Mouse (Mus musculus): ENCODE results near the gene Lig1. TPM values are rescaled to one million over a fixed set of nuclear protein-coding genes. Genes with fewer than 3 reads are reported as not detected.

Lig1 gene
- polyA plus RNA-seq, 1 experiment from 2014 or later = 89.2 TPM

DNA sequence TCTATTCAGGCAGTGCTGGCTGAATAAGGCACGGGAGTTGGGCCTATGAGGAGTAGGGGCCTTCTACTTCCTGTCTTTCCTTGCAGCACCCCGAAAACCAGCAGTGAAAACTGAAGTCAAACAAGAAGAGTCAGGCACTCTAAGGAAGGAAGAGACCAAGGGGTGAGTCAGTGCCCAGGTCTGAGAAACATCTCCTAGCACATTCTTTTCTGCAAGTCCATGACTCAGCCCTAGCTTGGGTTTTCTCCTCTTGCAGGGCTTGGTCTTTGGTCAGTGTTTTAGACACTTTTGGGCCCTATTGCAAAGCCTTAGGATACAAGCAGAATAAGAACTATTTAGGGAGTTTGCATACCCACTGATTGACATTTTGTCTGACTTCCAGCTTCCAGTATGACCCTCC, 14.3 kb downstream of the Lig1 start:
- H3K4me3 ChIP-seq (replicated peaks) = no peak overlapping the region
- peaks cover 43% of the 10 kb centered on the region for H3K36me3 ChIP-seq
- ATAC-seq = no peak
- no peaks in the 10 kb centered on the region for H3K9me3 ChIP-seq
- no peaks in the 10 kb centered on the region for H3K27me3 ChIP-seq (replicated peaks)
- H3K4me1 ChIP-seq (replicated peaks) = no peaks in the 10 kb centered on the region
- no peak overlapping the region for H3K27ac ChIP-seq
- H3K9ac ChIP-seq = no peak overlapping the region
- no peak overlapping the region for H3K4me2 ChIP-seq (replicated peaks)
- 93% methylated on average over 2 of the region's 2 CpGs for WGBS

DNA sequence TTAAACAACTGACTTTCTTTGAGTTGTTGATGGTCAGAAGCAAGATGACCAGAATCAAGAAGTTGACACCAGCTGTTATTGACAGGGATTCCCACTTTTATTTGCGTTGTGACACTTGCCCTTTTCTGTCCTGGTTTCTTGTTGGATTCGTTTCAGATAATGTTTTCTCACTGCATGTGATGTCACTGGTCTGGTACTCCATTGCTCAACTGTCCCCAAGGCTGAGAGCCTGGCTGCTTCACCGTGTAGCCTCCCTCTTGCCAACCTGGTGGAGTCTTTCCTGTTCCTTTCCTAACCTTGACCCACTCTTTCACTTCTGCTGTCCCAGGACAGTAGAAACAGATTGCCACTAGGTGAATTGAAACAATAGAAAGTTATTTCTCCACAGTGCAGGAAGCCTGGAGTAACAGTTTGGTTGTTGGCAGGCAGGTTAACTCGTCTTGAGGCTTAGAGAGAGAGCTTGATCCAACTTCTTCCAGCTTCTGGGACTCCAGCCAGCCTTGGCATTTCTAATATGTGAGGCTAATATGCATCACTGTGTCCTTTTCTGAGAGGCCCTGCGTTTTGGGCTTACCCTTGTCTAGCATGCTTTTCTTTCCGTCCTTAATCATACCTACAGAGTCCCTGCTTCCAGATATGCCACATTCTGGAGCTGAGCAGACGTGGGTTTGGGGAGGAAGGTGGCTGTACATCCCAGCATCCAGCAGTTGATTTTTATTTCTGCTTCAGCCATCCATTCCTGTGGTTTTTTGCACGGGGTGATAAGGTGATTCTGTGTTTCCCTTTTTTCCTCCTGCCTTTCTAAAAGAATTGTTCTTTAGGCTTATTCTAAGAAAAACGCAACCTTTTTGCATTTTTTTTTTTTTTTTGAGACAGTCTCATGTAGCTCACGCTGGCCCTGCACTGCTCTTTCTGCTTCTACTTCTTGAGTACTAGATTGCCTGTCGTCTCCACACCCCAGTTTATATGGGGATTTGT, 17.1 kb downstream of the Lig1 start:
- no peak for ATAC-seq
- no peak overlapping the region for H3K27ac ChIP-seq
- no peak overlapping the region for H3K9ac ChIP-seq
- H3K36me3 ChIP-seq = peaks cover 42% of the 10 kb centered on the region
- no peak overlapping the region for H3K4me2 ChIP-seq (replicated peaks)
- no peak overlapping the region for H3K4me3 ChIP-seq (replicated peaks)
- H3K27me3 ChIP-seq (replicated peaks) = no peaks in the 10 kb centered on the region
- H3K4me1 ChIP-seq (replicated peaks) = no peaks in the 10 kb centered on the region
- 86% methylated on average over 11 of the region's 11 CpGs for WGBS
- no peaks in the 10 kb centered on the region for H3K9me3 ChIP-seq

DNA sequence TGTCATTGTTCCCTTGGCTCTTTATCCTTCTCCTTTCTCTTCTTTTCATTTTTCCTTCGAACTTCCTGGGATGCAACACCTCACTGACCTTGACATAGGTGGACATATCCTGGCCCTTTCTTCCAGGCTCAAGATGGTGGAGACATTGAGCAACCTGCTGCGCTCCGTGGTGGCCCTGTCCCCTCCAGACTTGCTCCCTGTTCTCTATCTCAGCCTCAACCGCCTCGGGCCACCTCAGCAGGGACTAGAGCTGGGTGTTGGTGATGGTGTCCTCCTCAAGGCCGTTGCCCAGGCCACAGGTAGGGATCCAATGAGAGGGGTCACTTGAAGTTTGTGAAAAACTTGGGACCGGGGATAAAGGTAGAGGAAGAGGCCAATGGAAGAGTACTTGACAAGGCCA, 18.2 kb downstream of the Lig1 start:
- no peaks in the 10 kb centered on the region for H3K4me1 ChIP-seq (replicated peaks)
- H3K27ac ChIP-seq = no peak overlapping the region
- no peaks in the 10 kb centered on the region for H3K27me3 ChIP-seq (replicated peaks)
- no peak overlapping the region for H3K4me2 ChIP-seq (replicated peaks)
- H3K36me3 ChIP-seq = peaks cover 40% of the 10 kb centered on the region
- 94% methylated on average over 7 of the region's 7 CpGs for WGBS
- no peaks in the 10 kb centered on the region for H3K9me3 ChIP-seq
- H3K9ac ChIP-seq = no peak overlapping the region
- no peak for ATAC-seq
- no peak overlapping the region for H3K4me3 ChIP-seq (replicated peaks)

DNA sequence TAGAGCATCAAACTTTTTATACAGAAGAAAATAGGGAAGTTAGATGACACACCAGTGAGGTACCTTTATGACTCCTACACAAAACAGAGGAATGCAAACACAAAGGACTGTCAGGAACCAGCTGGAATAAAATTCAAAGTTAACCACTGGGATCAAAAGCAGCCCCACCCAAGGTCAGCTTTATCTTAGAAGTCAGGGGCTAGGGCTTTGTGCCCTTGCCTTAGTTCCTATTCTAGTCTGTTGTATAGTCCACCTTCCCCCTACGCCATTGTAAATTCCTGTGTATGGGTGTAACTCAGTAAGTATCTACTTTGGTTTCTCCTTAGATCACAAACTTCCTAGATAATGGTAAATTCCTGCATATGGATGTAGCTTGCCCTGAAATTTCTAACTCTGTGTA, 20.6 kb downstream of the Lig1 start:
- H3K36me3 ChIP-seq = peaks cover 39% of the 10 kb centered on the region
- no peak overlapping the region for H3K9ac ChIP-seq
- 81% methylated on average over 1 of the region's 1 CpGs for WGBS
- no peak overlapping the region for H3K27ac ChIP-seq
- H3K4me3 ChIP-seq (replicated peaks) = no peak overlapping the region
- H3K4me1 ChIP-seq (replicated peaks) = no peaks in the 10 kb centered on the region
- H3K27me3 ChIP-seq (replicated peaks) = no peaks in the 10 kb centered on the region
- no peak for ATAC-seq
- H3K4me2 ChIP-seq (replicated peaks) = no peak overlapping the region
- no peaks in the 10 kb centered on the region for H3K9me3 ChIP-seq

DNA sequence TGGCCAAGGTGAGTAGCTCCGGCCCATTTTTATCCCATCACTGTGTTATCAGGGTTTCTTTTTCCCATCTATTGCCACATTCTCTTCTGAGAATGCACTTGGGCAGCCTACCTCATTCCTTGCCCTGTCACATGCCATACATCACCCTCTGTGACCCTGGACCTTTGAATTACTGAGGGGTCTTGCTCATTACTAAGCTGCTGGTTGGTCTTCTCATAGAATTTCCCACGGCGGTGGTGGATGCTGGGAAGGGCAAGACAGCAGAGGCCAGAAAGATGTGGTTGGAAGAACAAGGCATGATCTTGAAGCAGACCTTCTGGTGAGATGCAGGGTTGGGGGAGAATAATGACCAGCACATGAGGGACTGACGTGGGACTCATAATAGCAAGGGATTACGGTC, 21.7 kb downstream of the Lig1 start:
- ATAC-seq = no peak
- H3K27ac ChIP-seq = no peak overlapping the region
- 94% methylated on average over 5 of the region's 5 CpGs for WGBS
- no peak overlapping the region for H3K9ac ChIP-seq
- no peaks in the 10 kb centered on the region for H3K9me3 ChIP-seq
- H3K4me3 ChIP-seq (replicated peaks) = no peak overlapping the region
- peaks cover 43% of the 10 kb centered on the region for H3K36me3 ChIP-seq
- no peaks in the 10 kb centered on the region for H3K27me3 ChIP-seq (replicated peaks)
- H3K4me1 ChIP-seq (replicated peaks) = no peaks in the 10 kb centered on the region
- no peak overlapping the region for H3K4me2 ChIP-seq (replicated peaks)

DNA sequence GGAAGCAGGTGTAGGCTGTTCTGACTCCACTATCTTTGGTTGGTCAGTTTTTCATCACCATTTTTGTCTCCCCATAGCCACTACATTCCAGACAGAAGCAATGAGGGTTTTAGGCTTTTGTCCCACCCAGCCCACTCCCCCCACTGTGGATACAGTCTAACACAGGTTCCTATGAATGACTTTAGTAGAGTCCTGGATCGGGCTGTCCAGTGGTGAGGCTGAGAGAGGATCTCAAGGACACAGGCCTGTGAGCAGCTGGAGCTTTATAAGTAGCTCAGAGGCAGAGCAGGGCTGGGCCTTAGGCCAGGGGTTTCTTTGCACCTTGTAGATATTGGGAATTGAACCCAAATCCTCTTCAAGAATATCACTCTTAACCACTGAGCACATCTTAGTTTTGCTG, 24.6 kb downstream of the Lig1 start:
- ATAC-seq = no peak
- H3K4me3 ChIP-seq (replicated peaks) = no peak overlapping the region
- H3K9me3 ChIP-seq = no peaks in the 10 kb centered on the region
- H3K4me1 ChIP-seq (replicated peaks) = no peaks in the 10 kb centered on the region
- no peak overlapping the region for H3K9ac ChIP-seq
- H3K36me3 ChIP-seq = peaks cover 35% of the 10 kb centered on the region
- H3K27ac ChIP-seq = no peak overlapping the region
- no peaks in the 10 kb centered on the region for H3K27me3 ChIP-seq (replicated peaks)
- WGBS = 79% methylated on average over 1 of the region's 1 CpGs
- no peak overlapping the region for H3K4me2 ChIP-seq (replicated peaks)

DNA sequence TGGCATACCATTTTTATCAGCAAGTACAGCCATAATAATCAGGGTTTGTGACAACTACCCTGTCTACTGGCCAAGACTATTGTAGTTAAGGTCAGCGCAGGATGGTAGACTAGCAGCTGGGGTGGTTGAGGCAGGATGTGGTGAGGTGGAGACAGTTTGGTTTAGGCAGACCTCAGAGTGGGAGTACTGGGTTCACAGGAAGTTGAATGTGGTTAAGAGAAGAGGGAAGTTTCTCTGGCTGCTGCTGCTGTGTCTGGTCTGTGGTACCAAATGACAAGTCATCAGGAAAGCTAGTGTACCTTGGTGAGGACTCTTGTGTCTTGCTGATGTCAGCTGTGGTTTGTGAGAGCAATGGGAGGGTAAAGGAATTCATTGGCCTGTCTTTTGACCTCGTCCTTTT, 25.7 kb downstream of the Lig1 start:
- H3K4me1 ChIP-seq (replicated peaks) = no peaks in the 10 kb centered on the region
- WGBS = 79% methylated on average over 2 of the region's 2 CpGs
- no peaks in the 10 kb centered on the region for H3K27me3 ChIP-seq (replicated peaks)
- H3K27ac ChIP-seq = no peak overlapping the region
- H3K9me3 ChIP-seq = no peaks in the 10 kb centered on the region
- H3K36me3 ChIP-seq = peaks cover 37% of the 10 kb centered on the region
- no peak overlapping the region for H3K4me2 ChIP-seq (replicated peaks)
- ATAC-seq = no peak
- no peak overlapping the region for H3K4me3 ChIP-seq (replicated peaks)
- H3K9ac ChIP-seq = no peak overlapping the region

DNA sequence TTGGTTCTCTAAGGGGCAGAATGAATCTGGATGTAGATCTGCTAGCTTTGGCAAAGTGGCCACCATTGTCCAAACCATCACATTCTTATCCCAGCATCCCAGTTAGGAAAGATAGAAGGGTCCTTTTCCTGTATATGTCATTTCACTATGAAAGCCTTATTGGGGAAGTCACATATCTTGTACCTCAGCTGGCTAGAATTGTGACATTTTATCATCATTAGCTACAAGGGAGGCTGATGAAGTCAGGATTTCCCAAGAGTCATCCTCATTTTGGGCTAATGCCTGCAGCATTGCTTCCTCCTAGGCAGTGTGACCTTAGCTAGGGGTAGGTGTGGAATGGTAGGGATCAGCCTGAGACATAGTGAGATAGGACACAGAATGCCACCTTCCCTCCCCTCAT, 26.3 kb downstream of the Lig1 start:
- Histone ChIP-seq H3K4me1 (replicated peaks) (no peaks in the 10 kb centered on the region), H3K9me3 (no peaks in the 10 kb centered on the region), H3K36me3 (peaks cover 38% of the 10 kb centered on the region), H3K27me3 (replicated peaks) (no peaks in the 10 kb centered on the region), H3K4me2 (replicated peaks) (no peak overlapping the region), H3K27ac (no peak overlapping the region), H3K4me3 (replicated peaks) (no peak overlapping the region), H3K9ac (no peak overlapping the region)
- no peak for ATAC-seq

DNA sequence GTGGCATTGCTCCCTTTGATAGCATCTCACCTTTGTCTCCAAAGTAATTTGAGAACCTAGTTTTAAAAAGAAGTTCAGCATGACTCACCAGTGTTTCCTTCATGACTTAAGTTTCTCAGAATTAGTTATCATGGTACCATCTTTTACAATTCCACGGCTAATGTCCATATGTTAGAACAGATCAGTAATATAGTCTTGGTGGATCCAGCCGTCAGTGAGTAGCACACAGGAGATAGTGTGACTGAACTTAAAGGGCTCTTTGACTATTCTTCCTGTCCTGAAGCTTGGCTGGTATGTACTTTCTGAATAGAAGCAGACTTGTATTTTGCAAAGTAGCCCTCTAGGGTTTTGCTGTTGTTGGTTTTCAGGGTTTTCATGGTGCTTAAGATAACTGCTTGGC, 32.3 kb downstream of the Lig1 start:
- ATAC-seq = no peak
- WGBS = 90% methylated on average over 2 of the region's 2 CpGs
- no peaks in the 10 kb centered on the region for H3K27me3 ChIP-seq (replicated peaks)
- no peak overlapping the region for H3K4me3 ChIP-seq (replicated peaks)
- H3K4me2 ChIP-seq (replicated peaks) = no peak overlapping the region
- no peak overlapping the region for H3K9ac ChIP-seq
- H3K27ac ChIP-seq = no peak overlapping the region
- no peaks in the 10 kb centered on the region for H3K9me3 ChIP-seq
- no peaks in the 10 kb centered on the region for H3K4me1 ChIP-seq (replicated peaks)
- H3K36me3 ChIP-seq = peaks cover 34% of the 10 kb centered on the region

DNA sequence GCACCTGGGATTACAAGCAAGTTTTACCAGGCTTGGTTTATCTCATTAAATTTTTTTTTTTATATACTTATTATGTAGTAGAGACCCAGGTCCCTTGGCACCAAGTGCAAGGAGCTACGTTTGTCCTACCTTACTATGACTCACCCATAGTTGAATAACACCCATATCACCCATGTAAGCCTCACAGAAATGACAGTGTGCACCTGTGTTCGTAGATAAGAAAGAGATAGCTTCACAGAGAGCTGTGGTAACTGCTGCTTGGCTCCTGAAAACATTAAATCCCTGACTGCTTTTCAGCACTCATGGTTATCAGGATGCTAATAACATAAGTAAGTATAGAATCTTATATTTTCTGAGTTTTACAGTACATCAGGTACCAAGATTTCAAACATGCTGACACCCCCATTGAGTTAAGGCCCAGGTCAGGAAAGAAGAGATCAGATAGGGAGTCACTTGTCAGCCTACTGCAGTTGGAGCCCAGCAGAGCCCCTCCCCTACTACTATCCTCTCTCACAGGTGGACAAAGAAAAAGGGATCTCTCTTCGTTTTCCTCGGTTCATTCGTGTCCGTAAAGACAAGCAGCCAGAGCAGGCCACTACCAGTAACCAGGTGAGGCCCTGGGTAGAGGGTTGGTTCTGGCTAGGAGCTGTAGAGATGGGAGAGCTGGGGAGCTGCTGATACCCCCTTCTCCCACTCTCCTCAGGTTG, 33.6 kb downstream of the Lig1 start:
- H3K4me1 ChIP-seq (replicated peaks) = no peaks in the 10 kb centered on the region
- H3K4me2 ChIP-seq (replicated peaks) = no peak overlapping the region
- no peak overlapping the region for H3K4me3 ChIP-seq (replicated peaks)
- H3K27me3 ChIP-seq (replicated peaks) = no peaks in the 10 kb centered on the region
- peaks cover 34% of the 10 kb centered on the region for H3K36me3 ChIP-seq
- H3K9me3 ChIP-seq = no peaks in the 10 kb centered on the region
- 86% methylated on average over 6 of the region's 6 CpGs for WGBS
- H3K9ac ChIP-seq = no peak overlapping the region
- no peak overlapping the region for H3K27ac ChIP-seq
- ATAC-seq = no peak

DNA sequence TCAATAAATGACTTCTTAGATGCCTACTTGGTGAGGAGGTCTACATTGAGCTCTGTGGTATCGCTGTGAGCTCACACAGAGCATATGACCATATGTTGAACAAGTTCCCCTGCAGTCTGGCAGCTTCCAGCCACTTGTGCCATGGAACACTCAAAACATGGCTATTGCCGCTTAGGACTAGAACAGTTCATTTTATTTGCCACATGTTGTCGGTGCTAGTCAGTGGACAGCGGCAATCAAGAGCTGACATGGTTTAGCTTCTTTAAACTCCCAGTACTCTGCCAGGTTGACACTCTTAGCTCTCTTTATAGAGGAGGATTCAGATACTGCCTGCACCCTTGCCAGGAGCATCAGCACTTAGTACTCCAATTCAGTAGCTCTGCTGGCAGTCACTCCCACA, 34.3 kb downstream of the Lig1 start:
- Histone ChIP-seq H3K9me3 (no peaks in the 10 kb centered on the region), H3K9ac (no peak overlapping the region), H3K4me3 (replicated peaks) (no peak overlapping the region), H3K27ac (no peak overlapping the region), H3K4me2 (replicated peaks) (no peak overlapping the region), H3K27me3 (replicated peaks) (no peaks in the 10 kb centered on the region), H3K4me1 (replicated peaks) (no peaks in the 10 kb centered on the region), H3K36me3 (peaks cover 31% of the 10 kb centered on the region)
- WGBS = 95% methylated on average over 4 of the region's 4 CpGs
- no peak for ATAC-seq

DNA sequence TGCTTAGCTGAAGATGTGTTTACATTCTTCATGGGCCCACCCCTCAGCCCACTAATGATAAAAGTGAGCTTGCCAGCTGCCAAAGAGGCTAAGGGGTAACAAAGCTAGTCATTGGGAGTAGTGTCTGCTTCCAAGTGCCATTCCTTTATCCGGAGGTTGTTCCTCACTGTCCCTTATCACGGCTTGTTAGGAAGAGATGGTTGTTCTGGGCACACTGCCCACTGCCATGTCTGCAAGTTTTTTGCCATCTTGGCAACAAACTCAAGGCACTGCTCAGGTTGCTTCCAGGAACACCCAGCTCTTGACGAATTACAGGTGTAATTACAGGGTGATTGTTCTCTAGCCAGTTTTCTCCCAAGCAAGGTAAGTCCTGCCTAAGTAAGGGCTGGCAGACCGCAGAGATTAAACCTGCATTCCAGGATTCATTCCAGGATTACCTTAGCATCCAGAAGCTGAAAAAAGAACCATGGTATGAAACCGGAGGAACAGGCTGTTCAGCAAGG, 37.1 kb downstream of the Lig1 start:
- Histone ChIP-seq H3K9ac (no peak overlapping the region), H3K27ac (no peak overlapping the region), H3K27me3 (replicated peaks) (no peaks in the 10 kb centered on the region), H3K4me2 (replicated peaks) (no peak overlapping the region), H3K4me3 (replicated peaks) (no peak overlapping the region), H3K4me1 (replicated peaks) (no peaks in the 10 kb centered on the region), H3K36me3 (peaks cover 20% of the 10 kb centered on the region), H3K9me3 (no peaks in the 10 kb centered on the region)
- ATAC-seq = no peak; the same call in 1 of the 2 replicates
- 74% methylated on average over 5 of the region's 5 CpGs for WGBS

All from intestine, embryonic 15.5 days (tissue).